Mouse (Mus musculus) inflammation-experienced regulatory T-cells, adult 6 months (primary cell): ENCODE data around the gene Mettl22. TPM values are rescaled to one million over a fixed set of nuclear protein-coding genes. Genes with fewer than 3 reads are reported as not detected.
A peak's percentile ranks its signal among the peaks of the same experiment; 100 is the strongest.

ENCODE experiments used
- ATAC-seq: one replicate; pipeline ENCODE4 v1.8.0; 2017
- polyA plus RNA-seq, 3 experiments: library from polyadenylated mRNA; unstranded; fragments of 100-300 nt; shearing (Covaris generic); gene quantifications; one replicate each; pipeline ENCODE4 v1.2.1; 2017

Mettl22 gene
- 10 to 100 TPM; 10.2 to 18.3 (median 17.8) TPM for polyA plus RNA-seq

DNA sequence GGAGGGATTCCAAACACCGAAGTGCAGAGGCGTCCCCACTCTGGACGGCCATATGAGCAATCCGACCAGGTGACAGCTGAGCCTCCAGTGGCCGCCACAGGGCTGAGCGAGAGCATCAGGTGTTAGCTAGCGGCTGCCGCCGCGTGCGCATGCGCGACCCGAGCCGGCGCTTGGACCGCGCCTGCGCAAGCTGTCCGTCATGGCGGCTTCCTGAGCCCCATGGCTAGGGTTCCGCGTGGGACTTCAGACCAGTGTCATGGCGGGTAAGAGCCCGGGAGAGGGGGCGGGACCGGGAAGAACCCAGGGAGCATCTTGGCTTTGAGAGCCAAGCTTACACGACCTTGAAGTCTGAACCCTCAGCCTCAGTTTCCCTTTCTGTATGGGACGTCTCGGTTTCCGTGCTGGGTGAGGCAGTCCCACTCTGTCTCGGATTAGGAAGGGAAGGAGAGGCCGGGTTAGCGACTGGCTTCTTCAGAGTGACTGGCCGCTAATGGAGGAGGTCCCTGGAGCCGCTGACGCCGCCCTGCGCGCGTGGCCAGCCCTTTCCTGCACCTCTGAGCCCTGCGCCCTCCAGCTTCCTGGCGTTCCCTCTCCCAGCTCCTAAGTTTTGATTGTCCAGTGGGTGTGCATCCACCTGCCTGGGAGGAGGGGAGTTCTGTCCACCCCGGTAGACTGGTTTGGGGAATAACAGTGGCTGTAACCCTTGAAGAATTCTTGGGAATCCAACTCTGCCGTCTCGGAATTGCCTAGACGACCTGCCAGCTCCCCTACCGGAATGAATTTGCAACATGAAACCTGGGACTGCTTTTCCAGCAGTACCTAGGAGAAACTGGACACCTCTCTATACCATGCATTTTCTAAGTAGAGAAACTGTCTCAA, at the start of gene Mettl22:
Gene Mettl22, plus strand, starts transcription at position 186 of the 879 bp plus-strand sequence.
- ATAC-seq = peak; percentile 93

DNA sequence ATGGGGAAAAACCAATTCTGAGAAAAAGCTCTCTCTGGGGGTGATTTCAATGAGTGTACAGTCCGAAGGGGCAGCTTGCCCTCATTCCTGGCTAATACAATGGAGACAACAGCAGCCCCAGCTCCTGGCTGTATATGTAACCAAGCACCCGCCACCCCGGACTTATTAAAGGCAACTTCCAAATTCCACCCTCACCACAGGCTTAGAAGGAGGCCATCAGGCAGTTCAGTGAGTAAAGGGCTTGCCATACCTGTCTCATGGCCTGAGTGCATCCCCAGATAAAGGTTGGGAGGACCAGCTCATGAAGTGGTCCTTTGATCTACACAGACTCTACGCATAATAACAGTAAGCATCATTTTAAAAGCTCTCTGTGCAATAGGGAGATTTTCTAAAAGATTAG, 49.7 kb upstream of the Mettl22 start:
- ATAC-seq = no peak

- no peak for ATAC-seq
Observed at GRCm38 (mm10) chr16:8423626-8424114, 46.9 kb upstream of the Mettl22 start.

GRCm38 (mm10) chr16:8424161-8424970, 46.2 kb upstream of the Mettl22 start:
- no peak for ATAC-seq

DNA sequence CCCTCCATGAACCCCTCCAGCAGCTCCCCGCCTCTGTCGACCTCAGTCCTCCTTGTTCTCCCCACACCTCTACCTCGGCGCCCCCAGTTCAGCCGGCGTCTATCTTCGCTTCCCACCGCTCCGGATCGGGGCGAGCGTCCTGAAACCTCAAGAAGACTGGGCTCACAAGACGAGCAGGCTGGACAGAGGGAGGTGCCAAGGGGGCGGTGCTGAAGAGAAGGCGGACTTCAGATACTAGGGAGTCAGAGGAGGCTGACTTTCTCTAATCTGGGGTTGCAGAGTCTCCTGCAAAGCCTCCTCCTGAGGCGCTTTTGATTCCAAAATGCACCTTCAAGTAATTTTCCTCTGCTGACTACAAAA, 45.6 kb upstream of the Mettl22 start, which contains the start of gene Tmem114:
Gene Tmem114, minus strand, starts transcription at position 166 of the 360 bp plus-strand sequence.
- no peak for ATAC-seq

GRCm38 (mm10) chr16:8425736-8426135, 44.9 kb upstream of the Mettl22 start:
- ATAC-seq = no peak

- ATAC-seq = no peak
Observed at GRCm38 (mm10) chr16:8429531-8429930, 41.1 kb upstream of the Mettl22 start.

- ATAC-seq = no peak
Observed at GRCm38 (mm10) chr16:8432616-8433015, 38.0 kb upstream of the Mettl22 start.

- ATAC-seq = no peak
Observed at GRCm38 (mm10) chr16:8444911-8445310, 25.7 kb upstream of the Mettl22 start.

DNA sequence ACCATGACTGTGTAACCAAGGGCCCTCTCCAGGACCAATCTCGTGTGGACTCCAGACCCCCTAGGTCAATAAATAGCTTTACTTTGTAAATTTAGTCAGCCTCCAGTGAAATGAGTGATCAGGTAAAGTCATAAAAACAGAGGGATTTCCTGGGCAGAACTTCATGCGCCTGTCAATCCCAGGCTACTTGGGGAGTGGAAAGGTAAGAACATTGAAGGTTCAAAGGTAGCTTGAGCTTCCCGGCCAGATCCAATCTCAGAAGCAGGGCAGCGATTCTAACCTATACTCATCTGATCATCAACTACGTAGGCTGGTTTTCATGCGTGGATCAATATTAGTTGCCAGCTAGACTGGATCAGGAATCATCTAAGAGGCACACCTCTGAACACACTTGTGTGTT, 24.3 kb upstream of the Mettl22 start:
- ATAC-seq = no peak

DNA sequence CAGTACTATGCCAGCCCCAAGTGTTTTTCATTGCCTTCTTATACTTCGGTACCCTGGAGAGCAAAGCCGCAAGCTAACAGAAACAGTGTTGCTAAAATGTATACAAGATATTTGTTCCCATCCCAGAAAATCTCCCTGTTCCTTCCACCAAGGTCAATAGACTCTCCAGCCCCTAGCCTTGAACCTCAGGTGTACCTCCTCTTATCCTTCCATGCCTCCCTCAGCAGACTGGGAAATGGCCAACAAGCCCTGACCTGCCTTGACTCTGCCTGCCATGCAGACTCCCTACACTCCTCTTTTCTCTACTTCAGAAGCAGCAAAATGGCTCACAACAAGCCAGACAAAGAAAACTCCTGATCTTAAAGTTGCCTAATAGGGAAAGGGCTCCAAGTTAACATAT, 17.3 kb upstream of the Mettl22 start:
- ATAC-seq = no peak

GRCm38 (mm10) chr16:8455221-8455620, 15.4 kb upstream of the Mettl22 start:
- ATAC-seq = peak; percentile 82

- ATAC-seq = no peak
Observed at GRCm38 (mm10) chr16:8458391-8458790, 12.2 kb upstream of the Mettl22 start.

GRCm38 (mm10) chr16:8459098-8459497, 11.5 kb upstream of the Mettl22 start:
- ATAC-seq = peak; percentile 86

- ATAC-seq = peak; percentile 24
Observed at GRCm38 (mm10) chr16:8470132-8470531, 456 bp upstream of the Mettl22 start.

DNA sequence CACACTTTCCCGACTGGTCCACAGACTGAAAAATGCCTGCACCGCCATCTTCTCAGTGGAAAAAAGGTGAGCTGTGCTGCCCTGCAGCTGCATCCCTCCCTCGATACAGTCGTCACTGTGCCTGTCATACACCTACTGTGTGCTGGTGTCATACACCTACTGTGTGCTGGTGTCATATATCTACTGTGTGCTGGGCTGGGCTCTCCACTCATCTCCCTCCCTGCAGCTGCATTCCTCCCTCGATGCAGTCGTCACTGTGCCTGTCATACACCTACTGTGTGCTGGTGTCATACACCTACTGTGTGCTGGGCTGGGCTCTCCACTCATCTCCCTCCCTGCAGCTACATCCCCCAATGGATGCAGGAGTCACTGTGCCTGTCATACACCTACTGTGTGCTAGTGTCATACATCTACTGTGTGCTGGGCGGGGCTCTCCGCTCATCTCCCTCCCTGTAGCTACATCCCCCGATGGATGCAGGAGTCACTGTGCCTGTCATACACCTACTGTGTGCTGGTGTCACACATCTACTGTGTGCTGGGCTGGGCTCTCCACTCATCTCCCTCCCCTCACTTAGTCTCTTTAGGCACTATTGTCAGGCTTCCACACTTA, 16.9 kb downstream of the Mettl22 start:
- ATAC-seq = no peak

GRCm38 (mm10) chr16:8489340-8489739, 18.8 kb downstream of the Mettl22 start:
- no peak for ATAC-seq

- no peak for ATAC-seq
Observed at GRCm38 (mm10) chr16:8491743-8492490, 21.3 kb downstream of the Mettl22 start.

DNA sequence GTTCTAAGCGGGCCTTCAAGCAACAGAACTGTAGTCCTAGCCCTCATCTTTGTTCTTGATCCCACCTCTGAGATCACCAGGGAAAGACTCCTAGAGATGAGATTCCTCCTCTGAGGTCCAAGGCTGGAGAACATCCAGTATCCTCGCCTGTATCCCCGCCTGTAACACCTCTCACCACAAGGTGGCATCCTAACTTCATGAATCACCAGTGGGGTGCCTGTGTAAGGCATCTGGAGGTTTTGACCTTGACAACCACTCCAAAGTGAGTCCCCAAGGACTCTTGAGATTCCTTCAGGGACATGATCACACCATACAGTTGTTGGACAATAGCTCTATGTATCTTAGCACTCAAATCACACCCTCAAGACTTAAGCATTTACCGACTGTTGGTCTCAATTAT, 23.7 kb downstream of the Mettl22 start:
- peak; percentile 77 for ATAC-seq

DNA sequence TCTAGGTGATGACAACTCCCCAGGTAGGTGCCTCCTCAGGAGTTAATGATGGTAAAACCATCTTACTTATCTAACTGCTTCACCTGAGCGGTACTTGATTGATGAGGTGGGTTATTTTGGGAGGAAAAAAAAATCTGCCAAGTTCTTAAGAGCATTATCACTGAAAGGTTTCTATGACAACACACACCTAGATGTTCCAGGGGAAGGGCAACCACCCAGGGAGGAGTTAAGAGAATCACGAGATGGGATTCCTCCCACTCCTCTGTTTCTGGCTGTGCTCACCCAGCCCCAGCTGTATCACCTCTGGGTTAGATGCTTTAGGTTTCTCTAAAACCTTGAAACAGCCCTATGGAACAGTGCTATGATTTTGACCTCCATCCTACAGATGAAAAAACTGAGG, 26.4 kb downstream of the Mettl22 start:
- no peak for ATAC-seq

- no peak for ATAC-seq
Observed at GRCm38 (mm10) chr16:8504271-8504670, 33.7 kb downstream of the Mettl22 start.

GRCm38 (mm10) chr16:8509894-8510293, 39.3 kb downstream of the Mettl22 start:
- no peak for ATAC-seq
